Mouse (Mus musculus) liver, postnatal 0 days (tissue): ENCODE measurements at regions not wholly inside any gene's neighbourhood (a gene's known extent, or its start where the extent isn't known, plus 50 kb on each side); places are given as distances from the start of the nearest gene placed in this dataset.

ENCODE experiments used
- CTCF ChIP-seq: sonication (generic); IDR thresholded peaks from 2 replicates; pipeline ENCODE4 v1.5.1; 2016; ENCODE audit warnings: antibody characterized with exemption, low read depth
- EP300 ChIP-seq: IDR thresholded peaks from 2 replicates; pipeline ENCODE4 v1.6.1; 2016; ENCODE audit warnings: antibody characterized with exemption, low read depth, mild to moderate bottlenecking

DNA sequence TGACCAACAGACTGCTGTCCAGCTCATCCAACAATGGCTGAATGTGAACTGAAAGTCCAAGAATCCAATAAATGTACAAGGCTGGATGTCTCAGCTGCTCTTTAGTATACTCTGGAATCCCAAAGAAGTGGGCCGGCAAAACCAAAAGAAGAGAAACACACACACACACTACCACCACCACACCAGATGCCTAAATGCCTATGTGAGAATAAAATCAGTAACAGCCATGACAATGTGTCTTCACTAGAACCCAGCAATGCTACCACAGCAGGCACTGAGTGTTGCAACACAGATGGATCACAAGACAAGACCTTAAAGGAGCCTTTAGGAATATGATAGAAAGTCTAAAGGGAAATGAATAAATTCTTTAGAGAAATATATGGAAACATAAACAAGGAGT is 385.3 kb downstream of the Tox3 start:
- TF ChIP-seq CTCF: no peak
- no peak for TF ChIP-seq EP300
